Mouse (Mus musculus): ENCODE data around the gene Zscan4-ps1. TPM values are rescaled to one million over a fixed set of nuclear protein-coding genes. Genes with fewer than 3 reads are reported as not detected.
"Not testable (repeated sequence)": the region's sequence is repeated elsewhere in the genome, so short reads cannot be mapped to it uniquely, and the experiment has no call there.

Zscan4-ps1 gene
- not detected in 2 replicates for polyA plus RNA-seq (2015; fragmentation: Nextera tagmentation; extraction: Ambion mirVana)

GRCm38 (mm10) chr7:11069591-11069990 is at the start of gene Zscan4-ps1:
Gene Zscan4-ps1, minus strand, starts transcription at chr7:11069691.
- not testable (repeated sequence) for H3K9ac ChIP-seq; H3K36me3 ChIP-seq; H3K4me2 ChIP-seq; ATAC-seq (replicated peaks; ENCODE audit: insufficient number of reproducible peaks, insufficient read depth, low FRiP score, low read depth); H3K9me3 ChIP-seq (replicated peaks); H3K27ac ChIP-seq; H3K4me1 ChIP-seq (replicated peaks); H3K4me3 ChIP-seq; H3K27me3 ChIP-seq
- 82% methylated on average over 2 of the region's 2 CpGs for WGBS

Other genes starting within 250 kb of the Zscan4-ps1 start
- gene Zscan4b, start 164.6 kb downstream of the Zscan4-ps1 start, polyA plus RNA-seq (2015; fragmentation: Nextera tagmentation; extraction: Ambion mirVana), result not detected in 2 replicates
- not detected in 2 replicates for gene Zscan4c, start 63.9 kb downstream of the Zscan4-ps1 start, polyA plus RNA-seq (2015; fragmentation: Nextera tagmentation; extraction: Ambion mirVana)
- not detected in 2 replicates for gene Zscan4d, start 96.5 kb upstream of the Zscan4-ps1 start, polyA plus RNA-seq (2015; fragmentation: Nextera tagmentation; extraction: Ambion mirVana)
- not detected in 2 replicates for gene Zscan4e, start 241.0 kb upstream of the Zscan4-ps1 start, polyA plus RNA-seq (2015; fragmentation: Nextera tagmentation; extraction: Ambion mirVana)

Measured in heart, embryonic 15.5 days (tissue).